Mouse (Mus musculus) ES-E14 (cell line): ENCODE measurements around the gene Naga.

Experiments
- ZC3H11A ChIP-seq: IDR thresholded peaks from 2 replicates; pipeline ENCODE4 v1.6.1; 2012; ENCODE audit warnings: low read depth, mild to moderate bottlenecking, inconsistent platforms, low read length, borderline replicate concordance
- ZNF384 ChIP-seq: IDR thresholded peaks from 2 replicates; pipeline ENCODE4 v1.6.1; 2012; ENCODE audit warnings: low read depth, low read length, inconsistent platforms

GRCm38 (mm10) chr15:82368146-82368545 lies 29.4 kb upstream of the Naga start:
- TF ChIP-seq ZC3H11A (no peak), ZNF384 (no peak)
